Mouse (Mus musculus) MEL-GATA-1-ER (cell line): ENCODE data around the gene Sptbn4.

Experiments used
- DNase-seq: peaks from one replicate; pipeline ENCODE4 v3.0.0-alpha.2; 2012; ENCODE audit warnings: low read depth; ENCODE audit errors: extremely low read depth

The Sptbn4 gene

DNA sequence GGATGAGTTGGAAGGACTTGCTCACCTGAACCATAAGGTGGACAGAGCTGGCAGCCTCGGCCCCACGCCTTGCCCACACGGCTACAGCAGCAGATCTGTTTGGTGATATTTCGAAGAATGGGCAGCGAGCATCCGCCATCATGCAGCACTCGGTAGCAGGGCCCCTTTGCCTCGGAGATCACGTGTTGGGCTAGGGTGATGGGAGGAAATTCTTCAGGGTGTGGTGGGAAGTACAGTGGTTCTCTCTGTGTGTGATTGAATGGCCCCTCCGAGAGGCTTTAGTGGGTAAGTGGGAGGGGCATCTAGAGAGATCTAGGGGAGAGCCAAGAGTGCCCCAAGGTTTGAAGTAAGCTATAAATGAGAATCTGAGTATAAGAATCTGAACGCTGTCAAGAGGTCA is 119.3 kb downstream of the Sptbn4 start:
- no peak for DNase-seq

DNA sequence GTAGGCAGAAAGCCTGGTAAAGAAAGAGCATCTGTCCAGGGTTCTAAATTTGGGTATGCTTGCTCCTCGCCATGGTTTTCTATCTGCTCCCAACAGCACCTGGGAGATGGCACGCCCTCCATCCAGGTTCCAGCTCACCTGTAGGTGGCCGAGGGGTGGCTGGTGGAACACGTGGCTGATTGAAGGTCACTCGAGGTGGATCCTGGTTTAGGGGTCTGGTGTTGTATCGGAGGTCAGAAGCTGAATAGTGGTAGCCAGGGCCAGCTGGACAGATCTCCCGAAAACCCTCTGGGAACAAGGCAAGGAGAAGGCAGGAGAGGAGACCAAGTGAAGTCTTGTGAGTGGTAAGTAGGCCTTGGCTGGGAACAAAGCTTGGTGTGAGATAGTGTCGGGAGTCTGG is 120.0 kb downstream of the Sptbn4 start:
- DNase-seq: no peak

DNA sequence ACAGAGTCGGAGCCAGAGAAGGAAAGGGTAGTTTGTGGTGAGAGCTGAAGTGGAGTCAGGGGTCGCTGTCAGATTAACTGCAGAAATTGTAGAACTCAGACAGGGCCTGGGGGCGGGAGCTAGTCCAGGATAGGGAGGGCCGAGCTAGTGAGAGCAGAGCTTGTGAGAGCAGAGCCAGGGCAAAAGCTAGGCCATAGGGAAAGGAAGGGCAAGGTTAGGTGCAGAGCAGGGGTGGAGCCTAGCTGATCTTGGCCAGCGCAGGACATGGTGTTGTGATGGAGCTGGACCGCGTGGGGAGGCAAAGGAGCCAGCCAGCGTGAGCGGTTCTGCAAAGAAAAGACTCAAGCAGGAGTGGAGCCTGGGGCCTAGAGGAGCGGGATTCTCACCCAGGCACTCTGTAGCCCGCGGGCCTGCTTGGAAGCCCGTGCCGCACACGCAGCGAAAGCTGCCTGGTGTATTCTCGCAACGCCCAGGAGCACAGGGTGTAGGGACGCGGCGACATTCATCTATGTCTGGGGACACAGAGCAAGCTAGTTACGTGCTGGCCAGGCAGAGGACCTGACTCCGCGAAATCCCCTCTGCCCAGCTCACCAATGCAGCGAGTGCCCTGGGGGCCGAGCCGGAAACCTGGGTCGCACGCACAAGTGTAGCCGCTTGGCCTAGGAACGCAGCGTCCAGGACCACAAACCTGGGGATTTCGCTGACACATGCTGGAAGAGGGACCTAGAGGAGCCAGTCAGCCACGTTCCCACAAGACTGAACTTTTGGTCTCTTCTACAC is 121.2 kb downstream of the Sptbn4 start:
- no peak for DNase-seq

DNA sequence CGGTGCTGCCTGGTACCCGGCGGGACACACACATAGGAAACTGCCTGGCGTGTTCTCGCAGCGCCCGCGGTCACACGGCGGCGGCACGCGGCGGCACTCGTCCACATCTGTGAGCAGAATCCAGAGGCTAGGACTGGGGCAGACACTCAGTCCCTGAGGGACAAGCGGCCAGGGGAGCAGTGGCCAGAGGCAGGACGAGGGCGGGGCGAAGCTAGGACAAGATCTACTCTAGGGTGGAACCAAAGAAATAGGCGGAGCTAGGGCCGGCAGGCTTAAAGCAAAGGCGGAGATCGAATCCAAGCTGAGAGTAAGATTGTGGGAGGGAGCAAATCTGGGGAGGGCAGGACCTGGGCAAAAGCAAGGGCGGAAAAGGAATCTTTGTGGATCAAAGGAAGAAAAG is 121.8 kb downstream of the Sptbn4 start:
- DNase-seq: no peak

DNA sequence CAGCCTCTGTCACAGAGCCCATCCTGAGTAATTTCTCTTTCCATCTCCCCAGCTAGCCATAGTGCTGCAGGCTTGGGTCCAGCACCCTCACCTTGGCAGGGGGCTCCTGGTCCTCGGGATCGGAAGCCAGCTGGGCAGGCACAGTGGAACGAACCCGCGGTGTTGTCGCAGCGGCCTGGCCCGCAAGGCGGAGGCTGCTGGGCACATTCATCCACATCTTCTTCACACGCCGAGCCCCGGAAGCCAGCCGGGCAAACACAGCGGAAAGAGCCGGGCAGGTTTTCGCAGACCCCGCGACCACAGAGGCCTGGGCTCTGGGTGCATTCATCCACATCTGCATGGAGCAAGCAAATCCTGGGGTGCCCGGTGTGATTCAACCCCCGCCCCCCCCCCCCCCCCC is 122.6 kb downstream of the Sptbn4 start:
- DNase-seq: no peak

DNA sequence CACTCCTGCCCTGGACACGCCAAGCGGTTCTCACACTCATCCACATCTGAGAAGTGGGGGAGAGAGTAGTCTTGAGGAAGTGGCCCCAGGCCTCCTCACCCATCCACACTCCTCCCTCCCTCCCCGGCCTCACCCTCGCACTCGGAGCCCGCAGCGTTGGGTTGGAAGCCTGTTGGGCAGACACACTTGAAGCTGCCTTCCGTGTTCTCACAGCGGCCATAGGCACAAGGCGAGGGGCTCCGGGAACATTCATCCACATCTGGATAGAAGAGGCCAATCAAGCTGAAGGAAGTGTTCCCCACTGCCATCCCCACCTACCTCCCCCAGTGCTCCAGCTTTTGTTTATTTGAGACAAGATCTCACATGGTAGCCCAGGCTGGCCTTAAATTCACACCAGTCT is 123.3 kb downstream of the Sptbn4 start:
- no peak for DNase-seq

DNA sequence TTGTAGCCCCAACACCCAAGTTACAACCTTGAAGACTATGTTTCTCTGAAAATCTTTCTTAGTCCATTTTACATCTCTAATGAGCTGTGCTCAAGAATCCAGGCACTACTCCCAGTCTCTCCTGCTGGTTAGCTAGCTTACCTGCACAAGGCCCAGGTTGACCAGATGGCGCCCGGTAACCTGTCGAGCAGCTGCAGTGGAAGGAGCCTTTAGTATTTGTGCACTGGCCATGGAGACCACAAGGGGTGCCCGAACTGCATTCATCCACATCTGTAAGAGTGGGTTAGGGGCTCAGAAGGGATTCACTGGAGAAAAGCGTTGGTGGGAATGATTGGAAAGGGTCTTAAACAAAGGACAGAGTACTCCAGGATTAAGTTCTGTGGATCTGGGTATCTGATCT is 124.5 kb downstream of the Sptbn4 start:
- no peak for DNase-seq

DNA sequence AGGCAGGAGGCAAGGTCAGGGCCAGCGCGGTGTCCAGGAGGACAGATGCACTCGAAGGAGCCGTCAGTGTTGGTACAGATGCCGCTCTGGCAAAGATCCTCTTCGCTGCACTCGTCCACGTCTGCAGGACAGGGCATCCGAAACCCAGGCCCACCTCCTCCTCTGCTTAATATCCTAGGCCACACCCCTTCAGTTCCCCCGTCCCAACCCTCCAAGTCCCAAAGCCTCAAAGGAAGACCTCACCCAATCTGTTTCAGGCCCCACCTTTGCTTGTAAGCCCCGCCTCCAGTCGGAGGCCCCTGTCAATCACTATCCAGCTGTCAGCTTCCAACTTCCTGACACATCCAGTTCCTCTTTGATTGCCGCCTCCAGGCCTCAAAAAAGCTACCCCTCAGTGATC is 125.2 kb downstream of the Sptbn4 start:
- DNase-seq: no peak

DNA sequence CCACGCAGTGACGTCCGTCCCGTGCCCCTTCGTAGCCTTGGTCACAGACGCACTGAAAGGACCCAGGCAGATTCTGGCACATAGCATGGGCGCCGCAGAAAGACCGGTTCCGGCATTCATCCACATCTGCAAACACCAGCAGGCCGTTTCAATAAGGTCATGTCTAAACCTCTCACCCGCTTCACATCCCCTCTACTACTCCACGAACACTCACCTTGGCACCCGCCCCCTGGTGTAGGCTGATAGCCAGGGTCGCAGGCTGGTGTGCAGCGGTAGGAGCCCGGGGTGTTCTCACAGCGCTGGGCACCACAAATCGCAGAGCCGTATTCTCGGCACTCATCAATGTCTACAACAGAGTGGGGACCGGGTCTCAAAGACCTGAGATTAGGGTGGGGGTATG is 128.1 kb downstream of the Sptbn4 start:
- DNase-seq: no peak

DNA sequence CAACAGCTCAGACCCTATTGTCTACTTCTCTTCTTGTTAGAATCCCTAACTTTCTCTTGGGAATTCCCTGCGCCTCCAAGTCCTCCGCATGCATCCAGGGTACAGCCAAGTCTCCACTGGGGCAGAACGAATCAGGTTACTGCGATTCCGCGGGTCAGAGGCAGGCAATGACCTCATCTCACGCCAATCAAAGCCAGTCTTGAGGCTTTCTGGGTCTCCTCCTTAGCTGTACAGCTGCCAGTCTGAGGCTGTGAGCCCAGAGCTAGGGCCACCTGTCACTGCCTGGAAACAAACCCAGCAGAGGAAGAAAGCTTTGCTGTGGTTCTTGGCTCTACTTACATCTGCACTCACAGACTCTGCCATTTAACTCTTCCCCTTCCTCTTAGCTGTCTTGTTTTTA is 131.5 kb downstream of the Sptbn4 start:
- no peak for DNase-seq

DNA sequence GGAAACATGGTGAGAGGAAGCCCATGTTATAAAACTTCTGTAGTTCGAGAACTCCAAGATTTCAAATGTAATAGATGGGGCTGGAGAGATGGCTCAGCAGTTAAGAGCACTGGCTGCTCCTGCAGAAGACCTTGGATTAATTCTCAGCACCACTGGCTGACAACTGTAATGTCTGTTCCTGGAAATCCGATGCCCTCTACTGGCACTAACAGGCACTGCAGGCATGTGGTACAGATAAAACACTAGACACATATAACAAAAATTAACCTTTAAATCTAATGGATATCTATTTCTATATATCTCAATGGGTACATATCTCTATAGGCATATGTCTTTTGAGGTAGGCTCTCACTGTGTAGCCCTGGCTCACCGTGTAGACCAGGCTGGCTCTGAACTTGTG is 133.1 kb downstream of the Sptbn4 start:
- no peak for DNase-seq

DNA sequence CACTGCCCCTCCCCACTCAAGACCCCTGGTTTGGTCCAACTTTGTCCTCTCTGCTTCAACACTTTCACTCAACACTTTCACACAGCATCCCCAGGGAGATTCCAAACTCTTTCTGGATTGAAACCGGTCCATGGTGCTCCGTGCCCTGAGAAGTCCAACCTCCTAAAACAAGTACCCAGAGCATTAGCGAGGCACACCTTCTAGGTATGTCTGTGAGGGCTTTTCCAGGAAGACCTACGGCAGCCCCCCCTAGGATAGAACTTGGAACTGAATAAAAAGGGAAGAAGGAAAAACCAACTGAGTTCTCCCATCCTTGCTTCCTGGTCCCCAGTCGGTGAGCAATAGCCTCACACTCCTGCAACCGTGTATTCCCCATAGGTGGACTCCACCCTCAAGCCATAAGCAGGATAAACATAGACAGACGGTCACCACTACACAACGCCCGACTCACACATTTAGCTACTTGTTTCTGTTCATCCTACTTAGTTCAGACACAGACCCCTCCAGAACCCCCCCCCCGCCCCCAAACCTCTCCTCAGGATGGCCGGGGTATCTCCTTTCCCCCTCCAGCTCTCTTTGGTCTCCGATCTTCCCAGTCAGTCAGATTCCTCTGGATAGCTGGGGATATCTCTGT is 135.7 kb downstream of the Sptbn4 start:
- no peak for DNase-seq

DNA sequence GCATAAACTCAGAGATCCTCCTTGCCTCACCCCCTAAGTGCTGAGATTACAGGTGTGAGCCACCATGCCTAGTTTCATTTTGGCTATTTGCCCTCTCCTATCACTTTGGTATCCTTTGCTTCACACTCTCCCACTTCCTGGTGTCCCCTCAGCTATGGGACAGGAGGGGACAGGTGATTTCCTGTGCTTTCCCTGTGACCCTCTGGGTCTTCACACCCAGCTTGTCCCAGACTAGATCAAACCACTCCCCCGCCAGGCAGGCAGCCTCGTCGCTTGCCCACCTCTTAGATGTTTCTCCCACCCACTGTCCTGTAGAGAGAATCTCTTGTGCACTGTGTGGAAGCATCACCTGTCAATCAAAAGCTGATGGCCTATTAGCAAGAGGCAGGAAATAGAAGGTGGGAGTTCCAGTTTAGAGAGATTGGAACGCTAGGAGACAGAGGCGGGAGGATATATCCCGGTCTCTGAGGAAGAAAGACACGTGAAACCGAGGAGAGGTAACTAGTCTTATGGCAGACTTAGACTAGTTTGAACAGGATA is 136.4 kb downstream of the Sptbn4 start:
- DNase-seq: no peak

DNA sequence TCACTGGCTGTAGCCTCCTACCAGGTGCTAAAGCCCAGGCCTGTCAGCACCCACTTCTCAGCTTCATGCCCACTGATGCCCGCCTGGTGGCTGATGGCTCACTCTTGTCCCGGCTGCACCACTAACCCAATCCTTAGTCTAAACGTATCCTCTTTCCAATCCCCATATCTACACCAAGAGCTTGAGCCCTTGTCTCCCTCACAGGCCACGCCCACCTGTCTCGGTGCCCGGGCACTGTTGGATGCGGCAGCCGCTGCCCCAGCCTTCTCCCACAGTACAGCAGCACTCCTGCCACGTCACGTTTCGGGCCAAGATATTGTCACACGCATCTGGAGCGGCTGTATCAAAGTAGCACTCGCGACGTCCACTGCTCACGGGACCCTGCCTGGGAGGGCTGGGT is 137.2 kb downstream of the Sptbn4 start:
- no peak for DNase-seq

DNA sequence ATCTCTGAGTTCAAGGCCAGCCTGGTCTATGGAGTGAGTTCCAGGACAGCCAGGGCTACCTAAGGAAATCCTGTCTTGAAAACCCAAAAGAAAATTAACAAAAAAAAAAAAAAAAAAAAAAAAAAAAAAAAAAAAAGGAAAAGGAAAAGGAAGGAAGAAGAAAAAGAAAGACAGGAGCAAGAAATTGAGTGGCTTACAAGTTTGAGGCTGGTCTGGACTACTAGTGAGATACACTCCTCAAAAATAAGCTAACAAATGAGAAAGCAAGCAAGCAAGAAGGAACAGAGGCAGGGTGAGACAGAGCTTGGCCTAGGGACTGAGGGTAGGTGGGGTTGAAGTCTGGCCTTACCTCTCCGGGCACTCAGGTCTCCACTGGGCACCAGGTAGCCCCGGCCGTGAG is 137.7 kb downstream of the Sptbn4 start:
- no peak for DNase-seq

DNA sequence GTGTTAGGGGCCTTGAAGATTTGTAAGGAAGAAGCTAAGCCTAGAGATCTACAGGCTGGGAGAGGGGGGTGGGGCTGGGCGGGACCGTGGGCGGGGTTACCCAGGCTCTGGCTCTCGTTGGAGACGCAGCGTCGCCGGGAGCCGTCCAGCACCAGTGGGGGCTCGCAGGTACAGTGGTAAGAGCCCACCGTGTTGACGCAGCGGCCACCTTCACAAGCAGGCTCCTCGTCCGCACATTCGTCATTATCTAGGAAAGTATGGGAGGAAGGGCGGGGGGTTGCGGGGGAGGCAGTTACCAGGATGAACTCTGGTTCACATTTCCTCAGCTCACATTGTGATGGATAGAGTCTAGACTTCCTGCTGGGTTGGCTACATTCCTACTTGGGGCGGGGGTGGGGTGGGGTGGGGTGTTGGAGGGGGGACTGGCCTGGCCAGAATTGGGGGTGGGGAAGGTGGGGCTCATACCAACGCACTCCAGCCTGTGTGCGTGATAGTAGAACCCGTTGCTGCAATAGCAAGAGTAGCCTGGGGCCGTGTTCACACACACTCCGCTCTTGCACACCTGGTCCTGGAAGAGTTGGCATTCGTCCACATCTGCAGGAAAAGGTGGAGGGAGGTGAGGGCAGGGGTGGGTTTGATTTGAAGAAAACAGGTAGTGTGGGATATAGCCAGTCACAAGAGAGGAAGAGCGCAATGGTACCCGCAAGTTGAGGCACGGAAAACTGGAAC is 138.5 kb downstream of the Sptbn4 start:
- DNase-seq: no peak

DNA sequence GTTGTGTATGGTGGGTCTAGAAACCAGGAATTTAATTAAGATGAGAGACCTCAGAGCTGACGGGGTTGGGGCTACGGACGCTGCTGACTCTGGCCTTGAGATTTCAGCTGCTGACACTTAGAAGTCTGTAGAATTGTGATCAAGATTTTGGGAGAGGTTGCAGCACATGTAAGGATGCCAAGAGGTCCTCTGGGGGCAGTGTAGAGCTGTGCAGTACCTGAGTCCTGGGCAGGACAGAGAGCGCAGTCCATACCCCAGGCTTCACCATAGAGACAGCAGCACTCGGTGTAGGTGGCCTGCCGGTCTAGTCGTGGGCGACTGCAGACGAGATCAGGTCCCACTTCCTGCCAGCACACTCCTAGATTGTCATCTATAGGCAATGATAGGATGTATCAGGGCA is 139.9 kb downstream of the Sptbn4 start:
- no peak for DNase-seq
